Mouse (Mus musculus) CH12.LX (cell line): ENCODE results near the gene Ppp2r3a. TPM values are rescaled to one million over a fixed set of nuclear protein-coding genes. Genes with fewer than 3 reads are reported as not detected.

ENCODE experiments used
- DNase-seq: peaks from one replicate; pipeline ENCODE4 v3.0.0-alpha.2; 2013; ENCODE audit errors: extremely low read depth
- H3K27ac ChIP-seq: 2 replicates; pipeline ENCODE4 v1.5.1; 2012; ENCODE audit warnings: low read depth, mild to moderate bottlenecking, control low read depth, moderate library complexity; ENCODE audit not compliant: insufficient read depth
- H3K27me3 ChIP-seq: replicated peaks from 2 replicates; pipeline ENCODE3; 2012; ENCODE audit warnings: inconsistent platforms
- H3K36me3 ChIP-seq, 2 experiments: replicated peaks in 1 of 2; 2 replicates each; pipeline versions ENCODE3 to v1.6.1; 2012; ENCODE audit warnings: inconsistent platforms in 1 of 2, low read length in 1 of 2, mild to moderate bottlenecking in 1 of 2, mixed read lengths in 1 of 2, moderate library complexity in 1 of 2; ENCODE audit not compliant: control insufficient read depth in 1 of 2, insufficient read depth in 1 of 2
- H3K4me1 ChIP-seq, 2 experiments: 2 replicates each; pipeline ENCODE4 v1.6.1; 2012; ENCODE audit warnings: inconsistent platforms in 1 of 2, moderate library complexity in 1 of 2; ENCODE audit not compliant: insufficient read depth in 2 of 2, control insufficient read depth in 1 of 2
- H3K4me2 ChIP-seq: 2 replicates; pipeline ENCODE4 v1.6.1; 2012; ENCODE audit warnings: low read depth, mild to moderate bottlenecking, control low read depth; ENCODE audit not compliant: poor library complexity, insufficient read depth, severe bottlenecking
- H3K4me3 ChIP-seq, 3 experiments: fragments of 150-350 bp in 1 of 3; sonication (generic) in 1 of 3; replicated peaks in 1 of 3; 2 replicates each; pipeline versions ENCODE3 to v1.5.1; 2011 to 2012; ENCODE audit warnings: low read depth in 2 of 3, low read length in 2 of 3, mild to moderate bottlenecking in 2 of 3, moderate library complexity in 2 of 3, control low read depth in 1 of 3, improper control_type of control experiment in 1 of 3, inconsistent platforms in 1 of 3, mixed read lengths in 1 of 3; ENCODE audit not compliant: poor library complexity in 1 of 3
- H3K79me2 ChIP-seq: replicated peaks from 2 replicates; pipeline ENCODE4 v1.6.1; 2012; ENCODE audit warnings: mild to moderate bottlenecking, moderate library complexity; ENCODE audit not compliant: control insufficient read depth, poor library complexity, insufficient read depth, severe bottlenecking; ENCODE audit errors: extremely low read depth
- H3K9ac ChIP-seq: 2 replicates; pipeline ENCODE4 v1.6.1; 2012; ENCODE audit warnings: low read depth, mild to moderate bottlenecking, control low read depth, moderate library complexity; ENCODE audit not compliant: insufficient read depth
- H3K9me3 ChIP-seq: replicated peaks from 2 replicates; pipeline ENCODE3; 2012; ENCODE audit warnings: low read length, inconsistent platforms, mixed read lengths
- CHD2 ChIP-seq: IDR thresholded peaks from 2 replicates; pipeline ENCODE4 v1.6.1; 2011; ENCODE audit warnings: low read length, improper control_type of control experiment
- CTCF ChIP-seq, 2 experiments: IDR thresholded peaks in 1 of 2; conservative IDR thresholded peaks in 1 of 2; 2 replicates each; pipeline ENCODE4 v1.5.1; 2011 to 2012; ENCODE audit warnings: low read depth in 2 of 2, low read length in 2 of 2, improper control_type of control experiment in 1 of 2, inconsistent platforms in 1 of 2, mild to moderate bottlenecking in 1 of 2, moderate library complexity in 1 of 2
- ELF1 ChIP-seq: IDR thresholded peaks from 2 replicates; pipeline ENCODE4 v1.6.1; 2014; ENCODE audit warnings: low read depth, mild to moderate bottlenecking, inconsistent platforms, low read length, improper control_type of control experiment
- HCFC1 ChIP-seq: IDR thresholded peaks from 2 replicates; pipeline ENCODE4 v1.6.1; 2012; ENCODE audit warnings: low read depth, mild to moderate bottlenecking, inconsistent platforms, low read length, improper control_type of control experiment
- JUND ChIP-seq: conservative IDR thresholded peaks from 2 replicates; pipeline ENCODE4 v1.6.1; 2011; ENCODE audit warnings: low read depth, low read length, improper control_type of control experiment
- MAFK ChIP-seq: IDR thresholded peaks from 2 replicates; pipeline ENCODE4 v1.6.1; 2011; ENCODE audit warnings: low read length, improper control_type of control experiment; ENCODE audit not compliant: insufficient replicate concordance
- MAX ChIP-seq: IDR thresholded peaks from 2 replicates; pipeline ENCODE4 v1.6.1; 2011; ENCODE audit warnings: low read length, improper control_type of control experiment
- MEF2A ChIP-seq: IDR thresholded peaks from 2 replicates; pipeline ENCODE4 v1.6.1; 2014; ENCODE audit warnings: low read depth, mild to moderate bottlenecking, inconsistent platforms, low read length, improper control_type of control experiment, borderline replicate concordance
- MXI1 ChIP-seq: IDR thresholded peaks from 2 replicates; pipeline ENCODE4 v1.6.1; 2011; ENCODE audit warnings: mild to moderate bottlenecking, low read depth, low read length, improper control_type of control experiment
- MYC ChIP-seq: IDR thresholded peaks from 2 replicates; pipeline ENCODE4 v1.6.1; 2011; ENCODE audit warnings: low read depth, mild to moderate bottlenecking, improper control_type of control experiment, low read length
- NELFE ChIP-seq: IDR thresholded peaks from 2 replicates; pipeline ENCODE4 v1.6.1; 2011; ENCODE audit warnings: low read depth, low read length, improper control_type of control experiment
- POLR2A ChIP-seq: IDR thresholded peaks from 2 replicates; pipeline ENCODE4 v1.6.1; 2011; ENCODE audit warnings: low read depth, mild to moderate bottlenecking, improper control_type of control experiment, low read length
- RCOR1 ChIP-seq: conservative IDR thresholded peaks from 2 replicates; pipeline ENCODE4 v1.6.1; 2012; ENCODE audit warnings: low read depth, mild to moderate bottlenecking, inconsistent platforms, low read length, improper control_type of control experiment
- SIN3A ChIP-seq: IDR thresholded peaks from 2 replicates; pipeline ENCODE4 v1.6.1; 2012; ENCODE audit warnings: low read length, improper control_type of control experiment, inconsistent platforms
- USF1 ChIP-seq: IDR thresholded peaks from 2 replicates; pipeline ENCODE4 v1.6.1; 2014; ENCODE audit warnings: low read depth, mild to moderate bottlenecking, inconsistent platforms, low read length, improper control_type of control experiment
- USF2 ChIP-seq: conservative IDR thresholded peaks from 2 replicates; pipeline ENCODE4 v1.6.1; 2011; ENCODE audit warnings: low read depth, low read length, improper control_type of control experiment
- ZNF384 ChIP-seq: IDR thresholded peaks from 2 replicates; pipeline ENCODE4 v1.6.1; 2012; ENCODE audit warnings: low read depth, low read length, improper control_type of control experiment, inconsistent platforms
- dilution Hi-C: fragments of 300-500 bp; cut with MboI; formaldehyde crosslinking; loops from 2 replicates; pipeline ENCODE4 v1.14.3; 2020; ENCODE audit warnings: low sequenced_read_pairs; ENCODE audit not compliant: extremely low pct_unique_long_range_greater_than_20kb, extremely low pct_ligation_motif_present
- in situ Hi-C: fragments of 300-500 bp; cut with MboI; formaldehyde crosslinking; loops from 3 replicates; pipeline ENCODE4 v1.14.3; 2019; ENCODE audit warnings: low sequenced_read_pairs, low pct_ligation_motif_present, low pct_unique_long_range_greater_than_20kb, mixed read lengths
- polyA plus RNA-seq: library from polyadenylated mRNA; unstranded; fragments of >175 nt; gene quantifications from 2 replicates; pipeline ENCODE4 v1.2.1, GENCODE M21; 2012; ENCODE audit warnings: low read depth; ENCODE audit not compliant: insufficient read length
- total RNA-seq, 2 experiments: library from RNA; depleted of rRNA; stranded (reverse); fragments of 300-350 nt in 1 of 2; fragments of >200 nt in 1 of 2; gene quantifications; 2 replicates each; pipeline ENCODE4 v1.2.3; 2012 to 2014

The Ppp2r3a gene
- total and polyA plus RNA-seq, 3 experiments = 1.2 to 2.1 (median 1.8) TPM

GRCm38 (mm10) chr9:101057156-101057555 lies 194.4 kb downstream of the Ppp2r3a start:
- TF ChIP-seq ZNF384 (no peak), MAX (no peak), MAFK (no peak), USF2 (no peak), RCOR1 (no peak), CHD2 (no peak), MXI1 (no peak), HCFC1 (no peak), USF1 (no peak), POLR2A (no peak), MYC (no peak), SIN3A (no peak), MEF2A (no peak), CTCF (conservative IDR thresholded peaks at IDR 0.05 in 1 of 2, IDR thresholded peaks at IDR 0.05 in 1 of 2; ENCODE audit: low read depth in 2 of 2, low read length in 2 of 2) (no peak), ELF1 (no peak), JUND (no peak), NELFE (no peak)
- in situ Hi-C loops (no loop called here), dilution Hi-C loops (no loop called here)
- Histone ChIP-seq H3K36me3 (no peaks in the 10 kb centered on the region), H3K27me3 (no peaks in the 10 kb centered on the region), H3K9ac (no peak overlapping the region), H3K27ac (no peak overlapping the region), H3K4me1 (peaks cover 2 to 12% of the 10 kb centered on the region in 2 experiments; a peak in 2 of 4 replicates), H3K4me2 (no peak overlapping the region), H3K4me3 (no peak overlapping the region), H3K9me3 (no peaks in the 10 kb centered on the region), H3K79me2 (no peaks in the 10 kb centered on the region)
- no peak for DNase-seq

Other genes with a start within 250 kb of the Ppp2r3a start
- gene Pccb, start 216.9 kb downstream of the Ppp2r3a start, total RNA-seq (2012; rRNA removed) = 17.3 and 18.7 TPM in 2 replicates
- gene Pccb, start 216.9 kb downstream of the Ppp2r3a start, total RNA-seq (2014; rRNA removed) = 17.7 and 18.4 TPM in 2 replicates
- gene Pccb, start 216.9 kb downstream of the Ppp2r3a start, polyA plus RNA-seq = 26.3 and 31.6 TPM in 2 replicates
- 15.5 and 18.6 TPM in 2 replicates for gene Msl2, start 177.7 kb downstream of the Ppp2r3a start, total RNA-seq (2012; rRNA removed)
- 18.7 and 19.7 TPM in 2 replicates for gene Msl2, start 177.7 kb downstream of the Ppp2r3a start, total RNA-seq (2014; rRNA removed)
- gene Msl2, start 177.7 kb downstream of the Ppp2r3a start, polyA plus RNA-seq = 26.1 and 30.8 TPM in 2 replicates